Mouse (Mus musculus) forebrain, embryonic 12.5 days (tissue): ENCODE measurements around the gene Mgme1. TPM values are rescaled to one million over a fixed set of nuclear protein-coding genes. Genes with fewer than 3 reads are reported as not detected.

Experiments used
- ATAC-seq: fragments of 200-750 bp; cut with Nextera tagmentation; 2 replicates; pipeline ENCODE4 v1.8.0; 2017; ENCODE audit warnings: moderate TSS enrichment; ENCODE audit not compliant: low FRiP score
- H3K27ac ChIP-seq: fragments of 300-500 bp; sonication (generic); 2 replicates; pipeline ENCODE4 v1.5.1; 2016; ENCODE audit warnings: mild to moderate bottlenecking
- H3K27me3 ChIP-seq: fragments of 300-500 bp; sonication (generic); 2 replicates; pipeline ENCODE4 v1.6.1; 2016; ENCODE audit warnings: mild to moderate bottlenecking
- H3K36me3 ChIP-seq: fragments of 300-500 bp; sonication (generic); replicated peaks from 2 replicates; pipeline ENCODE4 v1.6.1; 2016; ENCODE audit warnings: mild to moderate bottlenecking
- H3K4me1 ChIP-seq: fragments of 300-500 bp; sonication (generic); 2 replicates; pipeline ENCODE4 v1.6.1; 2016
- H3K4me2 ChIP-seq: fragments of 300-500 bp; sonication (generic); 2 replicates; pipeline ENCODE4 v1.6.1; 2016; ENCODE audit warnings: mild to moderate bottlenecking, moderate library complexity
- H3K4me3 ChIP-seq: fragments of 300-500 bp; sonication (generic); replicated peaks from 2 replicates; pipeline ENCODE4 v1.5.1; 2016; ENCODE audit warnings: mild to moderate bottlenecking
- H3K9ac ChIP-seq: fragments of 300-500 bp; sonication (generic); 2 replicates; pipeline ENCODE4 v1.6.1; 2016; ENCODE audit warnings: mild to moderate bottlenecking
- H3K9me3 ChIP-seq: fragments of 300-500 bp; sonication (generic); 2 replicates; pipeline ENCODE4 v1.6.1; 2016
- WGBS: fragments of 180-500 bp; shearing (Covaris S2); methylation state at CpG from one replicate; pipeline ENCODE4 v1.1.7; 2016; 5-methylcytosine and 5-hydroxymethylcytosine counted together
- polyA plus RNA-seq: library from polyadenylated mRNA; unstranded; fragments of >200 nt; fragmentation: Nextera tagmentation; extraction: Ambion mirVana; gene quantifications from 2 replicates; pipeline ENCODE4 v1.2.1, GENCODE M21; 2016

Mgme1 gene
- polyA plus RNA-seq, 1 experiment from 2014 or later = 17.9 TPM

GRCm38 (mm10) chr2:144239318-144239717 is 31.1 kb upstream of the Mgme1 start:
- no peaks in the 10 kb centered on the region for H3K9me3 ChIP-seq
- 73% methylated on average over 2 of the region's 2 CpGs for WGBS
- no peak for ATAC-seq
- H3K27ac ChIP-seq = no peak overlapping the region
- H3K4me2 ChIP-seq = no peak overlapping the region
- H3K27me3 ChIP-seq = no peaks in the 10 kb centered on the region
- no peak overlapping the region for H3K4me3 ChIP-seq
- no peak overlapping the region for H3K9ac ChIP-seq
- no peaks in the 10 kb centered on the region for H3K36me3 ChIP-seq
- 0 out of 2 replicates have a peak, but pooled peaks cover 2% of the 10 kb centered on the region for H3K4me1 ChIP-seq

DNA sequence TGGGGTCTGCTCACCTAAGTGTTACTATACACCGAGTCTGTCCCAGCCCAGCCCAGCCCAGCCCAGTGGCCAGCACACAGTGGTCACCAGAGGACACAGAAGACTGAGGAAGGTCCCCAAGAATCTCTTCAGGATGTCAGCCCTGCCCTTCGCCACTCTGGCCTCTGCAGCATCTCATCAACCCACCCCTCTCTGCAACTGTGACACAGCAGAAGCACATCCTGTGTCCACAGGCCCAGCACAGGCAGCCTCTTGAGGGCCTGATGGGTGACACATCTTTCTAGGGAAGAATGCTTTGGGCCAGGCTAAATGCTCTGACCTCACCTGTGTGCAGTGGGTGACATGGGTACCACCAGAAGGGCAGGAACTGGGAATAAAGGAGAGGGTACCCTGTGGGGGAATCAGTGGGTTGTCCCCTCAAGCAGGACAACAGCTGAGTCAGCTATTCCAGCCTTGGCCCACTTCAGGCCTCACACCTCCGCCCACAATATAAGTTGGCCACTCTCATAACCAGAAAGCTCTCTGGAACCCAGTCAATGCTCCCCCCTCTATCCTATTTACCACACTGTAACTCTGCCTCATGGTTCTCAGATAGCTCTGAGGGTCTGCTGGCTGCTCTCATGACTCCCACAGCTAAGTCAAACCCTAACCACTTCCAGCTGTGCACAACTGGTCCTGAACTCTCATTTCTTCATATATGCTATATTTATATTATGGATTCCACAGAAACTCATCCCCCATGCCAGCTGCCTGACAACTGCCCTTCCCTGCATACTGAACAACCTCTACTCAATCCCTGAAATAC is 30.2 kb upstream of the Mgme1 start:
- Histone ChIP-seq H3K9ac (no peak overlapping the region), H3K36me3 (no peaks in the 10 kb centered on the region), H3K9me3 (no peaks in the 10 kb centered on the region), H3K27ac (no peak overlapping the region), H3K4me3 (no peak overlapping the region), H3K4me2 (no peak overlapping the region), H3K27me3 (no peaks in the 10 kb centered on the region), H3K4me1 (0 out of 2 replicates have a peak, but pooled peaks cover 2% of the 10 kb centered on the region)
- WGBS = 86% methylated on average over 3 of the region's 3 CpGs
- ATAC-seq = no peak

- Histone ChIP-seq H3K27me3 (no peaks in the 10 kb centered on the region), H3K4me3 (no peak overlapping the region), H3K9ac (no peak overlapping the region), H3K4me1 (no peaks in the 10 kb centered on the region), H3K9me3 (no peaks in the 10 kb centered on the region), H3K27ac (no peak overlapping the region), H3K4me2 (no peak overlapping the region), H3K36me3 (peaks cover 12% of the 10 kb centered on the region)
- WGBS = 81% methylated on average over 7 of the region's 7 CpGs
- no peak for ATAC-seq
Measured at GRCm38 (mm10) chr2:144245464-144245863, 25.0 kb upstream of the Mgme1 start.

DNA sequence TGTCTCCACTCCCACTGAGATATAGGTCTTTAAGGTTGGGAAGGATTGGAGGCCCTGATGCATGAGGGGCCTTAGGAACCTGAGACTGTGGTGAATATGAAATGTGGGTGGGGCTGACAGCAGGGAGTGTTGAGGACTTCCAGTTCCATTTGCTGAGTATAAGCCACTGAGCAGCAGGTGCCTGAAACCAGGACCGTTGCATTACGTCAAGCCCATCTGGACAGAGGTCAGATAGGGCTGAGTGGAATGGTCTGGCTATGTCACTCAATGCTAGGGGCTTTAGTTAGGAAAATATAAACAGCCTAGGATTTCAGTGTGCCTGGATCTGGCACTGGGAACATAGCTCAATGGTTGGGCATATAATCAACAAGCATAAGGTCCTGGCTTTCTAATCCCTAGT is 24.2 kb upstream of the Mgme1 start:
- no peaks in the 10 kb centered on the region for H3K27me3 ChIP-seq
- no peak overlapping the region for H3K9ac ChIP-seq
- ATAC-seq = no peak
- no peaks in the 10 kb centered on the region for H3K9me3 ChIP-seq
- peaks cover 20% of the 10 kb centered on the region for H3K36me3 ChIP-seq
- WGBS = 82% methylated on average over 2 of the region's 2 CpGs
- no peaks in the 10 kb centered on the region for H3K4me1 ChIP-seq
- no peak overlapping the region for H3K4me3 ChIP-seq
- H3K27ac ChIP-seq = no peak overlapping the region
- H3K4me2 ChIP-seq = no peak overlapping the region

- ATAC-seq = no peak
- H3K9ac ChIP-seq = no peak overlapping the region
- peaks cover 30% of the 10 kb centered on the region for H3K36me3 ChIP-seq
- 0 out of 2 replicates have a peak overlapping the region, but pooled peaks have one; percentile 2 for H3K27ac ChIP-seq
- H3K9me3 ChIP-seq = no peaks in the 10 kb centered on the region
- H3K4me1 ChIP-seq = no peaks in the 10 kb centered on the region
- WGBS = 44% methylated on average over 5 of the region's 5 CpGs
- H3K4me2 ChIP-seq = no peak overlapping the region
- H3K27me3 ChIP-seq = no peaks in the 10 kb centered on the region
- no peak overlapping the region for H3K4me3 ChIP-seq
Measured at GRCm38 (mm10) chr2:144247337-144247978, 23.0 kb upstream of the Mgme1 start.

DNA sequence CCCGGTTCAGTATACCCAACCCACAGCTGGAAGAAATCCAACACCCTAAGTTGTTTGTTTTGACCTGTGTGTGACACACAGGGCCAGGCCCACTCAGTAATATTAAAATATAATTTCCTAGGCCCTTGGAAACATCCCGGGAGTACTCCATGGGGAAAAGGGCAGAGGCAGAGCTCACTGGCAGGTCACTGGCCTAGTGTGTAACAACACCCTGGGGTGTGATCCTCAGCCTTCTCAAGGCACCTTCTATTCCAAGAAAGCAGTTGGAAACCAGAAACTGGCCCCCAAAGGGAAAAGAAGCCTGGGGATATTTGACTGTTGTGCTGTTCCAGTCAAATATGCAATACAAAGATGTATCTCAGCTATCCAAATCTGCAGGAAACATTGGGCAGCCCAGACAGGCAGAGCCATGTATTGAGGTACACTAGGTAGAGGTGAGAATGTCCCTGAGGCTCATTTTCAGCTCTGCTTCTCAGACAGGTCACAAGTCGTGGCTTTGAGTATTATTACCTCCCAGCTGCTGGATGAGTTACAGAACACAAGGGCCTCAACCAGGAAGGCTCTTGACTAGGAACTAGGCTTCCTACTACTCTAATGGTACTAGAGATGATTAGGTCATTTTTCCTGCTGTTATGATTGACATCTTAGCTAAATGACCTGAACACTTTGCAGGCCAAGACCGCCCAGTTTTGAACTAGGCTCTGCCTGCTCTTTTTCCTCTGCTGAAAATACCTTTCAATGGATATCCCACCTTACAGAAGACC is 21.7 kb upstream of the Mgme1 start:
- H3K27ac ChIP-seq = no peak overlapping the region
- ATAC-seq = no peak
- H3K9ac ChIP-seq = no peak overlapping the region
- H3K27me3 ChIP-seq = no peaks in the 10 kb centered on the region
- H3K4me2 ChIP-seq = no peak overlapping the region
- no peaks in the 10 kb centered on the region for H3K4me1 ChIP-seq
- WGBS = 53% methylated on average over 3 of the region's 4 CpGs
- H3K4me3 ChIP-seq = no peak overlapping the region
- H3K36me3 ChIP-seq = peaks cover 43% of the 10 kb centered on the region
- no peaks in the 10 kb centered on the region for H3K9me3 ChIP-seq

GRCm38 (mm10) chr2:144250111-144250510 is 20.4 kb upstream of the Mgme1 start:
- ATAC-seq = no peak
- H3K27ac ChIP-seq = no peak overlapping the region
- no peak overlapping the region for H3K4me2 ChIP-seq
- H3K9me3 ChIP-seq = no peaks in the 10 kb centered on the region
- H3K36me3 ChIP-seq = peaks cover 56% of the 10 kb centered on the region
- no peaks in the 10 kb centered on the region for H3K4me1 ChIP-seq
- no peak overlapping the region for H3K4me3 ChIP-seq
- no peaks in the 10 kb centered on the region for H3K27me3 ChIP-seq
- no peak overlapping the region for H3K9ac ChIP-seq

GRCm38 (mm10) chr2:144262837-144263236 is 7.6 kb upstream of the Mgme1 start:
- 89% methylated on average over 2 of the region's 2 CpGs for WGBS
- no peak overlapping the region for H3K4me3 ChIP-seq
- peaks cover 35% of the 10 kb centered on the region for H3K36me3 ChIP-seq
- ATAC-seq = no peak
- no peaks in the 10 kb centered on the region for H3K27me3 ChIP-seq
- H3K4me1 ChIP-seq = peaks cover 16% of the 10 kb centered on the region; the same call in 1 of the 2 replicates
- H3K9me3 ChIP-seq = no peaks in the 10 kb centered on the region
- H3K27ac ChIP-seq = no peak overlapping the region
- H3K9ac ChIP-seq = no peak overlapping the region
- H3K4me2 ChIP-seq = no peak overlapping the region

DNA sequence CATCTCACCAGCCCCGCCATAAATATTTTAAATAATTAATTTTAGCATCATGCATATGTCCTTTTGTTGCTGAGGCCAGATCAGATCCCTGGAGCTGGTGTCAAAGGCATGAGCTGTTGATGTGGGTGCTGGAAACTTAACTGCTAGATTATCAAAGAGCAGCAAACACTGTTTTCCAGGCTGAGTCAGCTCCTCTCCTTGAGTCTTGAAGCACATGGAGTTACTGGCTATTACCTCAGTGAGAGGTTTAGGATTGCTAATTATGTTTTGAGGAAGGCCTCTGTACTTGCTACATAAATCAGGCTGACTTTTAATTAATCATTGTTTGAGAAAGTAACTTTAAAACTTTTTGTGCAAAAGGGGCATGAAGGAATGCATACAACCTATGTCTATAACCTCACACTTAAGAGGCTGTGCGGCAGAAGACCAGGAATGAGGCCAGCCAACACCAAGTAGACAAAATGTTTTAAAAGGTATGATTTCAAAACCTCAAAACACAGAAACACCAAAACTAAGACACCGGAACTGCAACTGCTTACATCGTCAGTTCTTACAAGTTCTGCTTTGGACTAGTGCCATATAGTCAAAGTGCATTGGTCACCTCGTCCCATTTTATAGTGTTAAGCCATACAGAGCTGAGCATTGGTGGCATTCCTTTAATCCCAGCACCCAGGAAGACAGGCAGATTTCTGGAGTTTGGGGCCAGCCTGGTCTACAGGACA is 5.9 kb upstream of the Mgme1 start:
- no peak overlapping the region for H3K4me2 ChIP-seq
- H3K27ac ChIP-seq = no peak overlapping the region
- no peak overlapping the region for H3K9ac ChIP-seq
- no peak for ATAC-seq
- no peak overlapping the region for H3K4me3 ChIP-seq
- H3K36me3 ChIP-seq = peaks cover 17% of the 10 kb centered on the region
- H3K4me1 ChIP-seq = peaks cover 33% of the 10 kb centered on the region
- no peaks in the 10 kb centered on the region for H3K27me3 ChIP-seq
- 78% methylated on average over 5 of the region's 5 CpGs for whole genome bisulfite sequencing
- no peaks in the 10 kb centered on the region for H3K9me3 ChIP-seq

DNA sequence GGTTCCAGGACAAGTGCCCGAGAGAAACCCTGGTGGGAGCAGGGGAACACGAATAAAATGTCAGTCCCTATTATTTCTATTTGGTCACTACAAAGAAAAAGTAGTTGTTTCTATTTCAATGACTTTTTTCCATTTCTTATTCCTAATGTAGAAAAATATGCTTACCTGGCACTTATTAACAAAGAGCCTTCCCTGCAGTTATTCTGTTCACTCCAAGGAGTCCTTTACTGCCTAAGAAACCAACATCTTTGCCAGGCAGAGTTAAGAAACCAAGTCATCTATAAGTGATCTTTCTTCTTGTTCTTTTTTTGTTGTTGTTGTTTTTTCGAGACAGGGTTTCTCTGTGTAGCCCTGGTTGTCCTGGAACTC is 5.4 kb upstream of the Mgme1 start:
- no peak overlapping the region for H3K9ac ChIP-seq
- no peak overlapping the region for H3K4me2 ChIP-seq
- no peak overlapping the region for H3K27ac ChIP-seq
- H3K27me3 ChIP-seq = no peaks in the 10 kb centered on the region
- peaks cover 15% of the 10 kb centered on the region for H3K36me3 ChIP-seq
- 71% methylated on average over 3 of the region's 3 CpGs for WGBS
- ATAC-seq = no peak
- peaks cover 33% of the 10 kb centered on the region for H3K4me1 ChIP-seq
- H3K4me3 ChIP-seq = no peak overlapping the region
- H3K9me3 ChIP-seq = no peaks in the 10 kb centered on the region

GRCm38 (mm10) chr2:144265916-144266683 is 4.4 kb upstream of the Mgme1 start:
- Histone ChIP-seq H3K9ac (no peak overlapping the region), H3K27ac (no peak overlapping the region), H3K4me2 (no peak overlapping the region), H3K4me3 (no peak overlapping the region), H3K4me1 (peaks cover 35% of the 10 kb centered on the region), H3K36me3 (peaks cover 8% of the 10 kb centered on the region), H3K9me3 (no peaks in the 10 kb centered on the region), H3K27me3 (no peaks in the 10 kb centered on the region)
- 61% methylated on average over 4 of the region's 4 CpGs for WGBS
- ATAC-seq = no peak
